Mouse (Mus musculus): Measurements from ENCODE around the gene Pan2. TPM values are rescaled to one million over a fixed set of nuclear protein-coding genes. Genes with fewer than 3 reads are reported as not detected.
A peak's percentile ranks its signal among the peaks of the same experiment; 100 is the strongest.
"Not testable (repeated sequence)": the region's sequence is repeated elsewhere in the genome, so short reads cannot be mapped to it uniquely, and the experiment has no call there.

Gene Pan2
- polyA plus RNA-seq, 1 experiment from 2014 or later: 25.9 TPM

DNA sequence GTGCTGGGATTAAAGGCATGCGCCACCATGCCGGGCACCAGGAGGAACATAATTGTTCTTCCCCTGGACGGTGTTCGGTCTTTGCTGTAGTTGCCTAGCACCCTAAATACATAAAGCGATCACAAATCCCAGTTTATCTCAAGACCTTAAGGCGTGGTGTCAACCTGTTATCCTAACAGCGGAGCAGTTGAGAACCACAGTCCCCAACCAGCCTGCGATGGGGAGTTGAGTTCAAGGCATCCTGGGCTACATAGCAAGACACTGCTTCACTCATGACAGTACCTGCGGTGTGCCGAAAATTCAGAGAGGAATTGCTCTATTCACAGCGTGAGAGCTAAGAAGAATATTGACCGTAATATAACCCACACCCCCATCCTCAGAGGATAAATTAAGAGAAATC is 18.5 kb downstream of the Pan2 start:
- H3K4me2 ChIP-seq: peak overlapping the region; percentile 92
- peaks cover 12% of the 10 kb centered on the region; the same call in 1 of the 2 replicates for H3K4me1 ChIP-seq (ENCODE audit: control insufficient read depth, insufficient read depth, low read length)
- peak overlapping the region; percentile 91 for H3K4me3 ChIP-seq (ENCODE audit: low read depth, low read length)
- no peaks in the 10 kb centered on the region for H3K9me3 ChIP-seq (replicated peaks; ENCODE audit: control insufficient read depth, low read length)
- no peak for ATAC-seq (replicated peaks; ENCODE audit: insufficient number of reproducible peaks, low FRiP score, low TSS enrichment)
- H3K9ac ChIP-seq (ENCODE audit: low read depth, low read length): peak overlapping the region; percentile 59; the same call in 1 of the 2 replicates
- H3K27me3 ChIP-seq (ENCODE audit: control insufficient read depth, insufficient read depth, low read length): no peaks in the 10 kb centered on the region
- H3K36me3 ChIP-seq (ENCODE audit: control insufficient read depth, insufficient read depth, low read length): peaks cover 31% of the 10 kb centered on the region
- WGBS (ENCODE audit: insufficient replicate concordance): 56% methylated on average over 12 of the region's 12 CpGs
- no peak overlapping the region for H3K27ac ChIP-seq (ENCODE audit: low read depth, low read length)

DNA sequence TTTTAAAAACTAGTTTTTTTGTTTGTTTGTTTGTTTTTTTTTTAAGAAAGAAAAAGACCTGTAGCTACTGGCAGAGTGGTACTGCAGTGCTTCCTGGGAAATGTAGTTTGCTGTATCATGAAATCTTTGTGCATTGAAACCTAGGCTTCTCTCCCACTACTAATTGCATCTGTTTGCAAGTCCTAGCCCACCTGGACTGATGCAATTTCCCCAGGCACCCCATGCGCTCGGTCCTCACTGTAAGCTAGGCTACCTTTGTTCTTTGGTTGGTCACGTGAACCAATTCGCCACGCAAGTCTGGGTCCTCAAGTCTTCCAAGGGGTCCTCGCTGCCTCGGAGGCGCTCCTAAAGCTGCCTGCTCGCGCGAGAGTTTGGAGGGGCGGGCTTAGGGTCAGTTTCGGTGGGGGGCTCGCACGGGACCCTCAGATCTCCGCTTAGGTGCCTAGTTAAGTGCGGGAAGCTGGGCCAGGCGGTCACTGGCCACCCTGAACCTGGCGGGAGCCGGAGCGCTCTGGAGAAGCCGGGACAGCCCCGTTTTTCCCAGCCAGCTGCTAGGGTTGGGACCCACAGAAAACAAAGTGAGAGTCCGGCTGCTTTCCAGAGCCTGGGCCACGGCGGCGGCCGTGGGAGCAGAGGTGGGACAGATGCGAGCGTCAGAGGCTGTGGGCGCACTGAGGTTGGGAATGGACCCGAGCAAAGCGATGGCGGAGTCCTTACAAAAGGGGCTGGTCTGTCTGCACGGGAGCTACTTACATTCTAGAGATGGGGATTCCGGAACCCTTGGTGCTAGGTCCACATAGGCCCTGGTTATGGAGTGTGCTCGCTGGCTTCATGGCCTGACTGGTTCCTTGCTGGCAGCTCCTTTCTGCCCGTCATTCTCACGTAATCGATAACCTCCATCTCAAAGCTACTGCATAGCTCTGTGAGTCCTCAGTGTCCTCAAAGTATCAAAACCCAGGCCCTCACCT is 19.3 kb downstream of the Pan2 start, which contains the start of gene Cnpy2:
TSS of gene Cnpy2 (plus strand) at position 319 of the 968 bp plus-strand sequence.
- H3K27me3 ChIP-seq (ENCODE audit: control insufficient read depth, insufficient read depth, low read length): no peaks in the 10 kb centered on the region
- WGBS (ENCODE audit: insufficient replicate concordance): under 1% methylated on average over 40 of the region's 40 CpGs
- peak; percentile 86 for ATAC-seq (replicated peaks; ENCODE audit: insufficient number of reproducible peaks, low FRiP score, low TSS enrichment)
- peak within 1 kb of the TSS; percentile 99 for H3K9ac ChIP-seq (ENCODE audit: low read depth, low read length)
- no peaks in the 10 kb centered on the region for H3K9me3 ChIP-seq (replicated peaks; ENCODE audit: control insufficient read depth, low read length)
- H3K36me3 ChIP-seq (ENCODE audit: control insufficient read depth, insufficient read depth, low read length): peaks cover 32% of the 10 kb centered on the region
- peak within 1 kb of the TSS; percentile 91 for H3K4me3 ChIP-seq (ENCODE audit: low read depth, low read length)
- H3K4me2 ChIP-seq: peak within 1 kb of the TSS; percentile 92
- H3K27ac ChIP-seq (ENCODE audit: low read depth, low read length): peak within 1 kb of the TSS; percentile 92
- peaks cover 12% of the 10 kb centered on the region; the same call in 1 of the 2 replicates for H3K4me1 ChIP-seq (ENCODE audit: control insufficient read depth, insufficient read depth, low read length)

DNA sequence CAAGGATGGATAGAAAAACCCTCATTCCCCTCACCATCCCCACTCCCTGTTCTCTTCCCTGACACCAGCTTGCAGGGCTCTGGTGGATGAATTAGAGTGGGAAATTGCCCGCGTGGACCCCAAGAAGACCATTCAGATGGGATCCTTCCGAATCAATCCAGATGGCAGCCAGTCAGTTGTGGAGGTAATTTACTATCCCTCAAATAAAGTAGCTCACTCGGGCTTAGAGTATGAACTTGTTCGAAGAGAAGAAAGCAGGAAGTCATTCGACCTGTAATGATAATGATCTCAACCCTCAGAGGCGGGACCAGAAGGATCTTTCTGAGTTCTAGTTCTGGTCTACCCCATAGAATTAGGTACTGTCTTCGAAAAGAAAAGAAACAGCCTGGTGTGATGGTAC is 20.4 kb downstream of the Pan2 start:
- peak overlapping the region; percentile 91 for H3K4me3 ChIP-seq (ENCODE audit: low read depth, low read length)
- H3K9ac ChIP-seq (ENCODE audit: low read depth, low read length): peak overlapping the region; percentile 99
- 72% methylated on average over 8 of the region's 8 CpGs for WGBS (ENCODE audit: insufficient replicate concordance)
- no peak overlapping the region for H3K27ac ChIP-seq (ENCODE audit: low read depth, low read length)
- no peak for ATAC-seq (replicated peaks; ENCODE audit: insufficient number of reproducible peaks, low FRiP score, low TSS enrichment)
- peaks cover 28% of the 10 kb centered on the region for H3K36me3 ChIP-seq (ENCODE audit: control insufficient read depth, insufficient read depth, low read length)
- H3K4me2 ChIP-seq: peak overlapping the region; percentile 92
- H3K4me1 ChIP-seq (ENCODE audit: control insufficient read depth, insufficient read depth, low read length): peaks cover 12% of the 10 kb centered on the region; the same call in 1 of the 2 replicates
- H3K27me3 ChIP-seq (ENCODE audit: control insufficient read depth, insufficient read depth, low read length): no peaks in the 10 kb centered on the region
- no peaks in the 10 kb centered on the region for H3K9me3 ChIP-seq (replicated peaks; ENCODE audit: control insufficient read depth, low read length)

DNA sequence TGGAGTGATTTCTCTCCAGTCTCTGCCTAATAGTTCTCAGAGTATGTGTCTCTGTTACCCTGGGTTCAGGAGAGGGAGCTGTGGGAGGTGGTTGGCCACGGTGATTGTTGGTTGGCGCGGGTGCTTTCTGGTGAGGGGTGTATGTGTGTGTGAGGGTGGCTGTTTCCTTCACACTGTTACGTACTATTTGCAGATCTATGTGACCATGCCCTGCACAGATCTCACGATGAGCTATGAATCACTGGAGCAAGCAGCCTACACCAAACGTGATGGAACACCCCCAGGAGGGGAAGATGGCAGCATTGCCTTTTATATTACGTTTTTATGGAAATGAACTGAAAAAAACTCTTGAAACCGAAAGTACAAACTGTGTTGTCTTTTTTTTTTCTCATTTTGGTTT is 23.7 kb downstream of the Pan2 start:
- Histone ChIP-seq H3K27ac (ENCODE audit: low read depth, low read length) (no peak overlapping the region), H3K4me2 (no peak overlapping the region), H3K36me3 (ENCODE audit: control insufficient read depth, insufficient read depth, low read length) (peaks cover 19% of the 10 kb centered on the region), H3K9me3 (replicated peaks; ENCODE audit: control insufficient read depth, low read length) (no peaks in the 10 kb centered on the region), H3K9ac (ENCODE audit: low read depth, low read length) (no peak overlapping the region), H3K4me1 (ENCODE audit: control insufficient read depth, insufficient read depth, low read length) (peaks cover 7% of the 10 kb centered on the region; the same call in 1 of the 2 replicates), H3K4me3 (ENCODE audit: low read depth, low read length) (no peak overlapping the region), H3K27me3 (ENCODE audit: control insufficient read depth, insufficient read depth, low read length) (no peaks in the 10 kb centered on the region)
- 94% methylated on average over 8 of the region's 8 CpGs for whole genome bisulfite sequencing (ENCODE audit: insufficient replicate concordance)
- no peak for ATAC-seq (replicated peaks; ENCODE audit: insufficient number of reproducible peaks, low FRiP score, low TSS enrichment)

DNA sequence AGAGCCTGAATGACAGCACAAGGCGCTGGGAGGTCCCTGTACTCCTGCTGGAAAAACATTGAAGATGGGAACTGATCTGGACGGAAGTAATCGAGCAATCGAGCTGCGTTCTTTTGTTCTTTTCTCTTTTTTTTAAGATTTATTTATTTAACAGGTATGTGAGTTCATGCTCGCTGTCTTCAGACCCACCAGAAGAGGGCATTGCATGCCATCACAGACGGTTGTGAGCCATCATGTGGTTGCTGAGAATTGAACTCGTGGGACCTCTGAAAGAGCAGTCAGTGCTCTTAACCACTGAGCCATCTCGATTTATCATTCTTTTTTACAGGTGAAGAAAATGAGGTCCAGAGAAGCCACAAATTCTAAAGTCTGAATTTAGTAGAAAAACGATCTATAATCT is 24.5 kb downstream of the Pan2 start:
- H3K36me3 ChIP-seq (ENCODE audit: control insufficient read depth, insufficient read depth, low read length): peaks cover 19% of the 10 kb centered on the region

DNA sequence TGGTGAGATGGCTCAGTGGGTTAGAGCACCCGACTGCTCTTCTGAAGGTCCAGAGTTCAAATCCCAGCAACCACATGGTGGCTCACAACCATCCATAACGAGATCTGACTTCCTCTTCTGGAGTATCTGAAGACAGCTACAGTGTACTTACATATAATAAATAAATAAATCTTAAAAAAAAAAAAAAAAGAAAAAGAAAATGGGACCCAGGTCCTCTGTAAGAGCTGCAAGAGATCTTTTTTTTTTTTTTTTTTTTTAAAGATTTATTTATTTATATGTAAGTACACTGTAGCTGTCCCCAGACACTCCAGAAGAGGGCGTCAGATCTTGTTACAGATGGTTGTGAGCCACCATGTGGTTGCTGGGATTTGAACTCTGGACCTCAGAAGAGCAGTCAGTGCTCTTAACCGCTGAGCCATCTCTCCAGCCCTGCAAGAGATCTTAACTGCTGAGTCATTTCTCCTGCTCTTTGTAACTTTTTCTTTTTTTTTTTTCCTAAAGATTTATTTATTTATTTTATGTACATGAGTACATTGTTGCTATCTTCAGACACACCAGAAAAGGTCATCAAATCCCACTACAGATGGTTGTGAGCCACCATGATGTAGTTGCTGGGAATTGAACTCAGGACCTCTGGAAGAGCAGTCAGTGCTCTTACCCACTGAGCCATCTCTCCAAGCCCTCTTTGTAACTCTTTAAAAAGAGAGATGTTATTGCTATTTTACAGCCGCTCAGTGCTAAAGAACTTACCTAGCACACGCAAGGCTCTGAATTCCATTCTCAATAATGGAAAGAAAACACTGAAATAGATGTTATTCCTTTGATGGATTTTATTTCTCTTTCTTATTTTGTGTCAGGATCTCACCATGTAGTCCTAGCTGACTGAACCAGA is 29.5 kb downstream of the Pan2 start:
- H3K36me3 ChIP-seq (ENCODE audit: control insufficient read depth, insufficient read depth, low read length); H3K9ac ChIP-seq (ENCODE audit: low read depth, low read length); H3K4me1 ChIP-seq (ENCODE audit: control insufficient read depth, insufficient read depth, low read length); H3K9me3 ChIP-seq (replicated peaks; ENCODE audit: control insufficient read depth, low read length); H3K4me2 ChIP-seq; H3K27me3 ChIP-seq (ENCODE audit: control insufficient read depth, insufficient read depth, low read length); ATAC-seq (replicated peaks; ENCODE audit: insufficient number of reproducible peaks, low FRiP score, low TSS enrichment); H3K4me3 ChIP-seq (ENCODE audit: low read depth, low read length); H3K27ac ChIP-seq (ENCODE audit: low read depth, low read length): not testable (repeated sequence)
- 72% methylated on average over 5 of the region's 6 CpGs for WGBS (ENCODE audit: insufficient replicate concordance)

More for the DNA sequence above, 24.5 kb downstream of the Pan2 start:
- H3K4me2 ChIP-seq: no peak overlapping the region
- H3K9ac ChIP-seq (ENCODE audit: low read depth, low read length): no peak overlapping the region
- H3K4me3 ChIP-seq (ENCODE audit: low read depth, low read length): no peak overlapping the region
- 86% methylated on average over 10 of the region's 10 CpGs for WGBS (ENCODE audit: insufficient replicate concordance)
- no peaks in the 10 kb centered on the region for H3K9me3 ChIP-seq (replicated peaks; ENCODE audit: control insufficient read depth, low read length)
- no peak overlapping the region for H3K27ac ChIP-seq (ENCODE audit: low read depth, low read length)
- ATAC-seq (replicated peaks; ENCODE audit: insufficient number of reproducible peaks, low FRiP score, low TSS enrichment): no peak
- peaks cover 7% of the 10 kb centered on the region; the same call in 1 of the 2 replicates for H3K4me1 ChIP-seq (ENCODE audit: control insufficient read depth, insufficient read depth, low read length)
- H3K27me3 ChIP-seq (ENCODE audit: control insufficient read depth, insufficient read depth, low read length): no peaks in the 10 kb centered on the region

DNA sequence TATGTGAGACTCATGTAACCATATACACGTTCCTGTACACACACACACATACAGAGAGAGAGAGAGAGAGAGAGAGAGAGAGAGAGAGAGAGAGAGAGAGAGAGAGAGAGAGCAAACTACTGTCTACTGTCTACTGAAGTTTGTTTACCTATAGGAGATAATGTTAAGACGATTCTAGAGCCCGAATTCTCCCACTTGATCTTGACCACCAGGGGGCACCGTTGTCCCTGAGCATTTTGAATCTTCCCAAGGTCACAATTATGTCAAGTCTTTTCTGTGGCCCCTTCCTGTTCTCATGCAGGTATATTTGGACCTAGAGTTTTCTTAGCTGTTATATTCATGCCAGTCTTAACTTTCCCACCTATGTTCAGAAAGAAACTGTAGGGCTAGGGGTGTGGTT is 32.4 kb downstream of the Pan2 start:
- Histone ChIP-seq H3K9me3 (replicated peaks; ENCODE audit: control insufficient read depth, low read length) (no peaks in the 10 kb centered on the region), H3K4me2 (no peak overlapping the region), H3K36me3 (ENCODE audit: control insufficient read depth, insufficient read depth, low read length) (no peaks in the 10 kb centered on the region), H3K27ac (ENCODE audit: low read depth, low read length) (no peak overlapping the region), H3K27me3 (ENCODE audit: control insufficient read depth, insufficient read depth, low read length) (no peaks in the 10 kb centered on the region), H3K9ac (ENCODE audit: low read depth, low read length) (no peak overlapping the region), H3K4me3 (ENCODE audit: low read depth, low read length) (no peak overlapping the region), H3K4me1 (ENCODE audit: control insufficient read depth, insufficient read depth, low read length) (peaks cover 27% of the 10 kb centered on the region)
- WGBS (ENCODE audit: insufficient replicate concordance): 0% methylated on average over 4 of the region's 4 CpGs
- ATAC-seq (replicated peaks; ENCODE audit: insufficient number of reproducible peaks, low FRiP score, low TSS enrichment): no peak

DNA sequence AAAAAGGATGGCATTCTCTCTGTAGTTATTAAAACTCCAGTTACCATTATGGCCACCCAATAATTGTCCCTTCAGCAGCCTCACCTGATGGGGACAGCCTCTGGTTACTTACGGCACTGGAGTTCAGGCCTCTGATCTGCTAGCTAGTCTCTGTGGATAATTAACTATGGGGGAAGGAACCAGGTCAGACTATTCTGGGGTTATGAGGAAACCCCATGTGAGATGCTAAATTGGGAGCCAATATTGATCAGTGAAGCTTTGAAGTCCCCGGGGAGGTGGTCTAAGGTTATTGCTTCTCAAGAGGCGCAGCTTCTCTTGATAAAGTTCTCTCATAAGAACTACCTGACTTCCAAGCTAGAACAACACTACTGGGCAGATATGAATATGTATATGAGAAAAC is 33.1 kb downstream of the Pan2 start:
- ATAC-seq (replicated peaks; ENCODE audit: insufficient number of reproducible peaks, low FRiP score, low TSS enrichment): no peak

More for the DNA sequence above, 33.1 kb downstream of the Pan2 start:
- Histone ChIP-seq H3K27ac (ENCODE audit: low read depth, low read length) (peak overlapping the region; percentile 96), H3K36me3 (ENCODE audit: control insufficient read depth, insufficient read depth, low read length) (no peaks in the 10 kb centered on the region), H3K27me3 (ENCODE audit: control insufficient read depth, insufficient read depth, low read length) (no peaks in the 10 kb centered on the region), H3K9me3 (replicated peaks; ENCODE audit: control insufficient read depth, low read length) (no peaks in the 10 kb centered on the region), H3K9ac (ENCODE audit: low read depth, low read length) (no peak overlapping the region), H3K4me3 (ENCODE audit: low read depth, low read length) (no peak overlapping the region), H3K4me1 (ENCODE audit: control insufficient read depth, insufficient read depth, low read length) (peaks cover 30% of the 10 kb centered on the region), H3K4me2 (peak overlapping the region; percentile 63)
- 84% methylated on average over 3 of the region's 3 CpGs for WGBS (ENCODE audit: insufficient replicate concordance)
